Mouse (Mus musculus): ENCODE measurements around the gene Tti1. TPM values are rescaled to one million over a fixed set of nuclear protein-coding genes. Genes with fewer than 3 reads are reported as not detected.

Gene Tti1
- polyA plus RNA-seq, 1 experiment: 13.0 TPM

DNA sequence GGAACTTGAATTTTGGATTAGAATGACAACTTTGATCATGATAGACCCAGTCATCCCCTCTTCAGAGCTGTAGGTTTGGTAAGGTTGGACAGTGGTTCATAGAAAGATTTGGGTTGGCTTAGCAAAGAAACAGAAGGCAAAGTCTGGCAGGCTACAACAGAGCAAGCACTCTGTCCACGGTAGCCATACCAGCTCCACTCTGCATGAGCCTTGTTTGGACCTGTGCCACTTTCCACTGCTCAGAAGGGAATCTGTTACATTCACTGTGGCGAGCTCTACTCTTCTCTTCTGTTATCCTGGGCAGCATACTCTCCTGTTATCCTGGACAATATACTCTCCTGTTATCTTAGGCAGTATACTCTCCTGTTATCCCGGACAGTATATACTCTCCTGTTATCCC is 29.4 kb downstream of the Tti1 start:
- TF ChIP-seq CTCF (IDR thresholded peaks at IDR 0.05; ENCODE audit: control insufficient read depth, insufficient read depth, low read length) (no peak), POLR2A (IDR thresholded peaks at IDR 0.05; ENCODE audit: borderline replicate concordance, control insufficient read depth, low read depth, low read length) (no peak)
- Histone ChIP-seq H3K4me1 (ENCODE audit: control insufficient read depth, insufficient read depth, low read length) (no peaks in the 10 kb centered on the region), H3K4me3 (replicated peaks; ENCODE audit: control insufficient read depth, low read depth, low read length) (no peak overlapping the region), H3K27ac (ENCODE audit: control insufficient read depth, insufficient read depth, low read depth, low read length, poor library complexity) (no peak overlapping the region)
- WGBS: 82% methylated on average over 3 of the region's 3 CpGs

DNA sequence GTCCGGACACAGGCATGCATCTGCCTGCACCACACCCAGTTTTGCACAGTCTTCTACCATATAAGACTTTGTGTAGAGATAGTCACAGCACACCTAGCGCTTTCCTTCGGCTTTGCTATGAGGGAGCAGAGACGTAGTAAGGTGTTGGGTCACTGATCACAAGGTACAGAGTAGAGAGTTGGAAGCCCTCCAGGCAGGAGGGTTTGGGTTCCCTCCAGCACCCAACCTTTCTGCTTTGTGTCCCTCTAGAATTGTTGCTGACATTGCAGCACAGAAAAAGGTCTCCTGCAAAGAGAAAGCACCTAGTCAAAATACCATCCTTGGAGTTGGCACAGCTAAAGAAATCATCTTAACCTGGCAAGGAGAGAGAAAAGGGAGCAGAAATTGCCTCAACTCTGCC is 35.7 kb downstream of the Tti1 start:
- 88% methylated on average over 4 of the region's 4 CpGs for WGBS
- TF ChIP-seq CTCF (IDR thresholded peaks at IDR 0.05; ENCODE audit: control insufficient read depth, insufficient read depth, low read length) (no peak), POLR2A (IDR thresholded peaks at IDR 0.05; ENCODE audit: borderline replicate concordance, control insufficient read depth, low read depth, low read length) (no peak)
- Histone ChIP-seq H3K4me1 (ENCODE audit: control insufficient read depth, insufficient read depth, low read length) (peaks cover 1% of the 10 kb centered on the region; the same call in 1 of the 2 replicates), H3K4me3 (replicated peaks; ENCODE audit: control insufficient read depth, low read depth, low read length) (no peak overlapping the region), H3K27ac (ENCODE audit: control insufficient read depth, insufficient read depth, low read depth, low read length, poor library complexity) (no peak overlapping the region)

DNA sequence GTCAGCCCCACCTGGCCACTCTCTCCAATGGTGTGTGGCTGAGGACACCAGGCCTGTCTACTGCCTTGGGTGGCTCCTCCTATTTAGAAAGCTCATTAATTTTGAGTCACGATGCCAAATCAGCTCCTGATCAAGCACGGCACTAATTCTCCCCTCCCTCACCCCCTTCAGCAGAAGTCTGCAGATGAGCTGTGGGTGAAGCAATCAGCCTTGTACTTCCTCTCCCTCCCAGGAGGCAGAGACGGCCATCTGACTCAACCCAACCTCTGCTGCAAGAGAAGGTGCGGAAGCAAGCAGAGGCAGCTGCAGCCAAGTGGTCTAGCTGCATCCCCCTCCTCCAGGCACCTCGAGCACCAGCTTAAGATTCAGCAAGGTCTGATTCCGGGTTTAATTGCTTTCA is 37.2 kb downstream of the Tti1 start:
- Histone ChIP-seq H3K4me3 (replicated peaks; ENCODE audit: control insufficient read depth, low read depth, low read length) (no peak overlapping the region), H3K27ac (ENCODE audit: control insufficient read depth, insufficient read depth, low read depth, low read length, poor library complexity) (no peak overlapping the region), H3K4me1 (ENCODE audit: control insufficient read depth, insufficient read depth, low read length) (peaks cover 1% of the 10 kb centered on the region; the same call in 1 of the 2 replicates)
- no peak for TF ChIP-seq POLR2A (IDR thresholded peaks at IDR 0.05; ENCODE audit: borderline replicate concordance, control insufficient read depth, low read depth, low read length)
- no peak for TF ChIP-seq CTCF (IDR thresholded peaks at IDR 0.05; ENCODE audit: control insufficient read depth, insufficient read depth, low read length)
- WGBS: 32% methylated on average over 6 of the region's 6 CpGs

DNA sequence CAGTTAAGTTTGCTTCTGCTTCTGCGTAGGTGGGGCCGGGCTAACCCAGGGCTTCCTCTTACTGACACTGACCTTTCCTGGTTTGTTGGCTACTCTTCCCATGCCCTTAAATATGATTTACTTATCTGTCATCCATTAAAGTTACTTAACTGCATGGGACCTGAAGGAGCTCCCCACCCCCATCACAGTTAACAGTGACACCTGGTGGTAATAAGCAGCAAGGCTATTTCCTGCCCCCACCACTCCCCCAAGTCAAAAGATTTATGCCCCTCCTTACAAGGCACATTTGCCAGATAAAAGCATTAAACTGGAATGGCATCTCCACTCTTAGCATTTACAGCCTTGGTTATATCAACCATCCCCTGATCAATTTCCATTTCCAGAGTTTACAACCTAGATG is 38.3 kb downstream of the Tti1 start:
- H3K27ac ChIP-seq (ENCODE audit: control insufficient read depth, insufficient read depth, low read depth, low read length, poor library complexity): no peak overlapping the region
- 81% methylated on average over 2 of the region's 2 CpGs for WGBS
- H3K4me1 ChIP-seq (ENCODE audit: control insufficient read depth, insufficient read depth, low read length): peaks cover 1% of the 10 kb centered on the region; the same call in 1 of the 2 replicates
- TF ChIP-seq CTCF (IDR thresholded peaks at IDR 0.05; ENCODE audit: control insufficient read depth, insufficient read depth, low read length) (0 out of 2 replicates have a peak, but pooled peaks have one; percentile 25), POLR2A (IDR thresholded peaks at IDR 0.05; ENCODE audit: borderline replicate concordance, control insufficient read depth, low read depth, low read length) (no peak)
- no peak overlapping the region for H3K4me3 ChIP-seq (replicated peaks; ENCODE audit: control insufficient read depth, low read depth, low read length)

DNA sequence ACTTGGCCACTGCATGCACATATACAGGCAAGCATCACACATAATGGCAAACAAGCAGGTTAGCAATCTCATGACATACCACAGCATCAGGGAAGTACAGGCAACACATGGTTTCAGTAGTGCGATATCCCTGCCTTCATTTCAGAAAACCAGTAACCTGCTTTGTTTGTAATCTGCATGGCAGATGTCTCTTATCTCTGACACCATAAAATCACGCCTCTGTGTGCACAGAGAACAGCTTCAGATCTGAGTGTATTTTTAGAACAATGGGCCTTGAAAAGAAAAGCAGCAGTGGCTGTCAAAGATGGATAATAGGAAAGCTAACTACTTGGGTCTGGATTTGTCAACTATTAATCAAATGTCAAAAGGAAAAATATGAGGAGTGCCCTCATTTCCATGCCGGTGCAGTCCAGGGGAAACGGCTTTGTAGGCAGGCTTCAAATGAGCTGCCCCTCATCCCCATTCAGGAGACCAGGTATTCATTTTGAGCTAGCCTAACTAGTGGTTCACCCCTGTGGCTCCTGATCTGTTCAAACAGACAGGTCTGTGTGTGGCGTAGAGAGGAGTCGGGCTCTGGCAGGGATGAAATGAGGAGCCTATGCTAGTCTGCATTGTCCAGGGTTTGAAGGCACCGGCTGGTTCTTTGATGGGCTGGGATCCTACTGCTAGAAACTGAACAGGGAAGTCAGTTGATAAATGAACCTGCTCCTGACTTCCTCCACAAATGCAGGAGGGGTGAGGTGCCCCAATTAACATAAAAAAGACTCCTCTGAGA is 39.6 kb downstream of the Tti1 start:
- H3K4me1 ChIP-seq (ENCODE audit: control insufficient read depth, insufficient read depth, low read length): peaks cover 1% of the 10 kb centered on the region; the same call in 1 of the 2 replicates
- WGBS: 82% methylated on average over 7 of the region's 7 CpGs
- H3K27ac ChIP-seq (ENCODE audit: control insufficient read depth, insufficient read depth, low read depth, low read length, poor library complexity): no peak overlapping the region

DNA sequence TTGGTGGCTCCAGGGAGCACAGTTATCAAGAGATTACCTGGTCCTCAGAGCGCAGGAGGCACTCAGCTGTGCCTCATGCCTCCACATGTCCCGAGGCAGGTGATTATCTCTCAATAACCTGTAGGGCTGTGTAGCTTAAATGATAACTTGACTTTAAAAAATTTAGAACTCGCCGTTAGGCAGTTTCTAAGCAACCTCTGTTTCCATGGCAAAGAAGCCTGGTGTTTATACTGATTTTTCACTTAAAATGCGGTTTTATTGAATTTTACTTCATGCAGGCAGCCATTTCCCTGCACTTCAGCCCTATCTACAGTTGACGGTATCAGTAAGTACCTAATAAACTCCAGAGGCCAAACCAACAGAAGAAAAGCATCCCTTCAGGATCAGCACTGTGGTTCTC is 42.0 kb downstream of the Tti1 start:
- TF ChIP-seq POLR2A (IDR thresholded peaks at IDR 0.05; ENCODE audit: borderline replicate concordance, control insufficient read depth, low read depth, low read length) (no peak), CTCF (IDR thresholded peaks at IDR 0.05; ENCODE audit: control insufficient read depth, insufficient read depth, low read length) (no peak)
- Histone ChIP-seq H3K4me1 (ENCODE audit: control insufficient read depth, insufficient read depth, low read length) (peaks cover 1% of the 10 kb centered on the region; the same call in 1 of the 2 replicates), H3K4me3 (replicated peaks; ENCODE audit: control insufficient read depth, low read depth, low read length) (no peak overlapping the region), H3K27ac (ENCODE audit: control insufficient read depth, insufficient read depth, low read depth, low read length, poor library complexity) (no peak overlapping the region)
- WGBS: 83% methylated on average over 6 of the region's 6 CpGs

More for the DNA sequence above, 39.6 kb downstream of the Tti1 start:
- H3K4me3 ChIP-seq (replicated peaks; ENCODE audit: control insufficient read depth, low read depth, low read length): no peak overlapping the region
- TF ChIP-seq POLR2A (IDR thresholded peaks at IDR 0.05; ENCODE audit: borderline replicate concordance, control insufficient read depth, low read depth, low read length) (no peak), CTCF (IDR thresholded peaks at IDR 0.05; ENCODE audit: control insufficient read depth, insufficient read depth, low read length) (no peak)

DNA sequence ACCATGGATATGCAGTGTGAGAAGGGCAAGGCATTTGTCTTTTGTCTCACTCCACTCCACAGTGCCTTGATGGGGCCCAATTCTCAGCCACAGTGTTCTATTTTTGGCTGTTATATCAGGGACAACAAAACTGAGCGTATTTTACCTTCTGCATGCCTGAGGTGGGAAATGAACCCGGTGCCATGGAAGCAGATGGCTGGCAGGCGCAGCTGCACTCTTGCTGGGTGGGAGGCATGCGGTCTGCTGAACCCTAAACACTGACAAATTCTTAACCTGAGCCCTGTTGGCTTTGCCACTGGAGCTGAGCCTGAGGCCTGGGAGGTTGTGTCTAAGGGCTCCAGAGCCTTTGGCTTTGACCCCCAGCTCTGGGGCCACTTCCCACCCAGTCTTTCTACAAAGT is 42.6 kb downstream of the Tti1 start:
- WGBS: 84% methylated on average over 4 of the region's 4 CpGs
- H3K27ac ChIP-seq (ENCODE audit: control insufficient read depth, insufficient read depth, low read depth, low read length, poor library complexity): no peak overlapping the region
- TF ChIP-seq CTCF (IDR thresholded peaks at IDR 0.05; ENCODE audit: control insufficient read depth, insufficient read depth, low read length) (no peak), POLR2A (IDR thresholded peaks at IDR 0.05; ENCODE audit: borderline replicate concordance, control insufficient read depth, low read depth, low read length) (no peak)
- peaks cover 1% of the 10 kb centered on the region; the same call in 1 of the 2 replicates for H3K4me1 ChIP-seq (ENCODE audit: control insufficient read depth, insufficient read depth, low read length)
- H3K4me3 ChIP-seq (replicated peaks; ENCODE audit: control insufficient read depth, low read depth, low read length): no peak overlapping the region

DNA sequence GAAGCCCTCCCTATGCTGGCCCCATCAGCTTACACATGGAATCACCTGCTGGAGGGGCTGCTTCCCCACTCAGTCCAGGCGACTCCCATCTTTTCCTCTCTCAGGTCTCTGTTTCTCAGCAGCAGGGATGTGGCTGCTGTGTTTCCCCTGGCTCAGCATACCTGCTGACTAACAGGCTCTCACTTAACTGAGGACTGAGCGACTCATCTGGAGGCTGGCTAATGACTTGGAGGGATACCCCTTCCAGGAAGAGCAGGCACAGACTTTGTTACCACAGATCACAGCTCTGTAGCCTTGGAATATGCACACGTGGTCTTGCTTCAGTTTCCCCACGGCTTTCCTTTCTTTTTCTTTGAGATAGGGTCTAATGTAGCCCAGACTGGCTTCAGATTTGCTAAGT is 45.0 kb downstream of the Tti1 start:
- no peak for TF ChIP-seq POLR2A (IDR thresholded peaks at IDR 0.05; ENCODE audit: borderline replicate concordance, control insufficient read depth, low read depth, low read length)
- no peak for TF ChIP-seq CTCF (IDR thresholded peaks at IDR 0.05; ENCODE audit: control insufficient read depth, insufficient read depth, low read length)
- Histone ChIP-seq H3K27ac (ENCODE audit: control insufficient read depth, insufficient read depth, low read depth, low read length, poor library complexity) (no peak overlapping the region), H3K4me3 (replicated peaks; ENCODE audit: control insufficient read depth, low read depth, low read length) (no peak overlapping the region), H3K4me1 (ENCODE audit: control insufficient read depth, insufficient read depth, low read length) (no peaks in the 10 kb centered on the region)
- WGBS: 89% methylated on average over 4 of the region's 4 CpGs

Data from bone marrow, adult 2 months (tissue).